Mouse (Mus musculus) E14TG2a.4 (cell line): ENCODE data around the gene Cdkl1.

Experiments used
- CTCF ChIP-seq: conservative IDR thresholded peaks from 2 replicates; pipeline ENCODE4 v1.5.1; 2014; ENCODE audit warnings: low read length
- NANOG ChIP-seq: IDR thresholded peaks from 2 replicates; pipeline ENCODE4 v1.6.1; 2014; ENCODE audit warnings: borderline replicate concordance, low read length, mixed read lengths
- POU5F1 ChIP-seq: IDR thresholded peaks from 2 replicates; pipeline ENCODE4 v1.6.1; 2014; ENCODE audit warnings: low read length, borderline replicate concordance

GRCm38 (mm10) chr12:69800586-69800985, 9.5 kb upstream of the Cdkl1 start:
- TF ChIP-seq CTCF (no peak), POU5F1 (no peak), NANOG (no peak)
